Mouse (Mus musculus): ENCODE measurements around the gene Adamts2.

- TF ChIP-seq CTCF (IDR thresholded peaks at IDR 0.05) = no peak
- TF ChIP-seq POLR2A (IDR thresholded peaks at IDR 0.05; ENCODE audit: insufficient read depth, low read depth, low read length) = no peak
- TF ChIP-seq EP300 (IDR thresholded peaks at IDR 0.05; ENCODE audit: insufficient read depth, low read depth, low read length) = no peak
Measured at GRCm38 (mm10) chr11:50670363-50670725, 68.5 kb downstream of the Adamts2 start.
